Mouse (Mus musculus): ENCODE measurements around the gene Ccr1. TPM values are rescaled to one million over a fixed set of nuclear protein-coding genes. Genes with fewer than 3 reads are reported as not detected.
"Not testable (repeated sequence)": the region's sequence is repeated elsewhere in the genome, so short reads cannot be mapped to it uniquely, and the experiment has no call there.

Gene Ccr1
- polyA plus RNA-seq, 1 experiment from 2014 or later: 4.4 TPM

- H3K4me1 ChIP-seq (replicated peaks; ENCODE audit: control insufficient read depth, insufficient read depth, low read length); H3K36me3 ChIP-seq (ENCODE audit: control insufficient read depth, insufficient read depth); H3K27me3 ChIP-seq (replicated peaks; ENCODE audit: control insufficient read depth, insufficient read depth, low read length); H3K9me3 ChIP-seq (ENCODE audit: control insufficient read depth); H3K9ac ChIP-seq (ENCODE audit: low read depth, low read length): not testable (repeated sequence)
- peak; percentile 75 for TF ChIP-seq CTCF (IDR thresholded peaks at IDR 0.05; ENCODE audit: low read depth)
- under 1% methylated on average over 11 of the region's 11 CpGs for WGBS
- Histone ChIP-seq H3K4me2 (replicated peaks; ENCODE audit: low read depth) (peak overlapping the region; percentile 65), H3K4me3 (ENCODE audit: low read depth, low read length) (peak overlapping the region; percentile 51), H3K27ac (ENCODE audit: low read depth, low read length) (peak overlapping the region; percentile 95; the same call in 1 of the 2 replicates)
- ATAC-seq: peak; percentile 49
Measured at GRCm38 (mm10) chr9:123924035-123924434, 44.5 kb downstream of the Ccr1 start.

GRCm38 (mm10) chr9:123923146-123923991, 45.1 kb downstream of the Ccr1 start:
- ATAC-seq: no peak
- H3K36me3 ChIP-seq (ENCODE audit: control insufficient read depth, insufficient read depth): no peaks in the 10 kb centered on the region
- TF ChIP-seq CTCF (IDR thresholded peaks at IDR 0.05; ENCODE audit: low read depth): no peak
- peak overlapping the region; percentile 51 for H3K4me3 ChIP-seq (ENCODE audit: low read depth, low read length)
- no peaks in the 10 kb centered on the region for H3K27me3 ChIP-seq (replicated peaks; ENCODE audit: control insufficient read depth, insufficient read depth, low read length)
- 0 out of 2 replicates have a peak overlapping the region, but pooled peaks have one; percentile 95 for H3K27ac ChIP-seq (ENCODE audit: low read depth, low read length)
- H3K9ac ChIP-seq (ENCODE audit: low read depth, low read length): peak overlapping the region; percentile 17; the same call in 1 of the 2 replicates
- no peaks in the 10 kb centered on the region for H3K9me3 ChIP-seq (ENCODE audit: control insufficient read depth)
- H3K4me1 ChIP-seq (replicated peaks; ENCODE audit: control insufficient read depth, insufficient read depth, low read length): no peaks in the 10 kb centered on the region
- peak overlapping the region; percentile 65 for H3K4me2 ChIP-seq (replicated peaks; ENCODE audit: low read depth)
- WGBS: 1% methylated on average over 44 of the region's 53 CpGs

Other genes with a start within 250 kb of the Ccr1 start
- gene Cxcr6, start 162.2 kb downstream of the Ccr1 start, polyA plus RNA-seq (2015; fragmentation: Nextera tagmentation; extraction: Ambion mirVana): 0.90 and 1.3 TPM in 2 replicates
- 3.8 and 5.5 TPM in 2 replicates for gene Fyco1, start 116.8 kb downstream of the Ccr1 start, polyA plus RNA-seq (2015; fragmentation: Nextera tagmentation; extraction: Ambion mirVana)
- gene Xcr1, start 106.7 kb downstream of the Ccr1 start, polyA plus RNA-seq (2015; fragmentation: Nextera tagmentation; extraction: Ambion mirVana): 0.05 TPM in 2 replicates
- not detected in 2 replicates for gene Ccr1l1, start 9.7 kb upstream of the Ccr1 start, polyA plus RNA-seq (2015; fragmentation: Nextera tagmentation; extraction: Ambion mirVana)
- 0.05 and 0.10 TPM in 2 replicates for gene Ccr3, start 53.3 kb upstream of the Ccr1 start, polyA plus RNA-seq (2015; fragmentation: Nextera tagmentation; extraction: Ambion mirVana)
- 0.85 and 1.2 TPM in 2 replicates for gene Ccr2, start 133.3 kb upstream of the Ccr1 start, polyA plus RNA-seq (2015; fragmentation: Nextera tagmentation; extraction: Ambion mirVana)
- 0.74 and 1.1 TPM in 2 replicates for gene Ccr5, start 152.9 kb upstream of the Ccr1 start, polyA plus RNA-seq (2015; fragmentation: Nextera tagmentation; extraction: Ambion mirVana)

Measured in intestine, postnatal 0 days (tissue).